Mouse (Mus musculus) heart, postnatal 4 days (tissue): ENCODE data around the gene Ccdc39. TPM values are rescaled to one million over a fixed set of nuclear protein-coding genes. Genes with fewer than 3 reads are reported as not detected.

ENCODE experiments used
- DNase-seq: peaks from one replicate; pipeline ENCODE4 v3.0.0; 2021
- total RNA-seq, 2 experiments: library from RNA; stranded (reverse); gene quantifications; 2 replicates each; pipeline ENCODE4 v1.2.3; 2021

Ccdc39 gene
- under 1 TPM; 0.24 to 0.81 TPM for total RNA-seq

GRCm38 (mm10) chr3:33843801-33844632 lies at the start of gene Ccdc39:
Ccdc39 (minus strand) TSS chr3:33844310.
- peak; percentile 73 for DNase-seq

- DNase-seq, result no peak
Measured at GRCm38 (mm10) chr3:33893433-33893832, 49.3 kb upstream of the Ccdc39 start.

- no peak for DNase-seq
Measured at GRCm38 (mm10) chr3:33887438-33887837, 43.3 kb upstream of the Ccdc39 start.

- DNase-seq, result no peak
Measured at GRCm38 (mm10) chr3:33883105-33883504, 39.0 kb upstream of the Ccdc39 start.

- no peak for DNase-seq
Measured at GRCm38 (mm10) chr3:33882695-33883094, 38.6 kb upstream of the Ccdc39 start.

- DNase-seq, result no peak
Measured at GRCm38 (mm10) chr3:33878661-33879060, 34.6 kb upstream of the Ccdc39 start.

GRCm38 (mm10) chr3:33874456-33875286 lies 30.6 kb upstream of the Ccdc39 start:
- no peak for DNase-seq

GRCm38 (mm10) chr3:33873837-33874236 lies 29.7 kb upstream of the Ccdc39 start:
- no peak for DNase-seq

GRCm38 (mm10) chr3:33873366-33873765 lies 29.3 kb upstream of the Ccdc39 start:
- DNase-seq, result no peak

GRCm38 (mm10) chr3:33864000-33864540 lies 20.0 kb upstream of the Ccdc39 start:
- DNase-seq, result no peak

- DNase-seq, result no peak
Measured at GRCm38 (mm10) chr3:33858939-33859338, 14.8 kb upstream of the Ccdc39 start.

- DNase-seq, result no peak
Measured at GRCm38 (mm10) chr3:33853062-33853461, 9.0 kb upstream of the Ccdc39 start.

- no peak for DNase-seq
Measured at GRCm38 (mm10) chr3:33850856-33851255, 6.7 kb upstream of the Ccdc39 start.

- DNase-seq, result no peak
Measured at GRCm38 (mm10) chr3:33846639-33847038, 2.5 kb upstream of the Ccdc39 start.

- DNase-seq, result no peak
Measured at GRCm38 (mm10) chr3:33838877-33839276, 5.2 kb downstream of the Ccdc39 start.

- no peak for DNase-seq
Measured at GRCm38 (mm10) chr3:33836576-33836975, 7.5 kb downstream of the Ccdc39 start.

- no peak for DNase-seq
Measured at GRCm38 (mm10) chr3:33832351-33832750, 11.8 kb downstream of the Ccdc39 start.

GRCm38 (mm10) chr3:33824135-33824946 lies 19.8 kb downstream of the Ccdc39 start:
- DNase-seq, result peak; percentile 36

- no peak for DNase-seq
Measured at GRCm38 (mm10) chr3:33807151-33807550, 37.0 kb downstream of the Ccdc39 start.

GRCm38 (mm10) chr3:33800513-33800820 lies 43.6 kb downstream of the Ccdc39 start:
- no peak for DNase-seq

- peak; percentile 98 for DNase-seq
Measured at GRCm38 (mm10) chr3:33799617-33800512, 44.2 kb downstream of the Ccdc39 start, which contains the start of gene Ttc14. Ttc14 (plus strand) TSS chr3:33799832.
